Mouse (Mus musculus) neural tube, embryonic 12.5 days (tissue): Measurements from ENCODE around the gene Grxcr1. TPM values are rescaled to one million over a fixed set of nuclear protein-coding genes. Genes with fewer than 3 reads are reported as not detected.

Experiments used
- ATAC-seq: fragments of 200-750 bp; cut with Nextera tagmentation; 2 replicates; pipeline ENCODE4 v1.8.0; 2017; ENCODE audit warnings: low read depth, mild to moderate bottlenecking, moderate TSS enrichment, moderate library complexity; ENCODE audit not compliant: low FRiP score
- H3K27ac ChIP-seq: fragments of 300-500 bp; sonication (generic); 2 replicates; pipeline ENCODE4 v1.5.1; 2016
- H3K27me3 ChIP-seq: fragments of 300-500 bp; sonication (generic); replicated peaks from 2 replicates; pipeline ENCODE4 v1.6.1; 2016; ENCODE audit warnings: mild to moderate bottlenecking
- H3K36me3 ChIP-seq: fragments of 300-500 bp; sonication (generic); 2 replicates; pipeline ENCODE4 v1.6.1; 2016; ENCODE audit warnings: mild to moderate bottlenecking
- H3K4me1 ChIP-seq: fragments of 300-500 bp; sonication (generic); 2 replicates; pipeline ENCODE4 v1.6.1; 2016
- H3K4me2 ChIP-seq: fragments of 300-500 bp; sonication (generic); replicated peaks from 2 replicates; pipeline ENCODE4 v1.6.1; 2016; ENCODE audit warnings: mild to moderate bottlenecking
- H3K4me3 ChIP-seq: fragments of 300-500 bp; sonication (generic); 2 replicates; pipeline ENCODE4 v1.5.1; 2016
- H3K9ac ChIP-seq: fragments of 300-500 bp; sonication (generic); 2 replicates; pipeline ENCODE4 v1.6.1; 2016; ENCODE audit warnings: mild to moderate bottlenecking
- H3K9me3 ChIP-seq: fragments of 300-500 bp; sonication (generic); 2 replicates; pipeline ENCODE4 v1.6.1; 2016; ENCODE audit warnings: mild to moderate bottlenecking
- WGBS: fragments of 180-500 bp; shearing (Covaris S2); methylation state at CpG from one replicate; pipeline ENCODE4 v1.1.7; 2016; 5-methylcytosine and 5-hydroxymethylcytosine counted together
- polyA plus RNA-seq: library from polyadenylated mRNA; unstranded; fragments of >200 nt; fragmentation: Nextera tagmentation; extraction: Ambion mirVana; gene quantifications from 2 replicates; pipeline ENCODE4 v1.2.1, GENCODE M21; 2016

Grxcr1 gene
- polyA plus RNA-seq, 1 experiment from 2014 or later: 0.24 TPM

GRCm38 (mm10) chr5:68097665-68098624 is 66.3 kb downstream of the Grxcr1 start:
- H3K4me2 ChIP-seq: no peak overlapping the region
- no peaks in the 10 kb centered on the region for H3K27me3 ChIP-seq
- H3K27ac ChIP-seq: no peak overlapping the region
- 81% methylated on average over 5 of the region's 5 CpGs for WGBS
- ATAC-seq: no peak
- no peak overlapping the region for H3K4me3 ChIP-seq
- H3K9me3 ChIP-seq: no peaks in the 10 kb centered on the region
- H3K4me1 ChIP-seq: no peaks in the 10 kb centered on the region
- H3K9ac ChIP-seq: no peak overlapping the region
- no peaks in the 10 kb centered on the region for H3K36me3 ChIP-seq

- Histone ChIP-seq H3K36me3 (no peaks in the 10 kb centered on the region), H3K4me1 (no peaks in the 10 kb centered on the region), H3K9ac (no peak overlapping the region), H3K9me3 (no peaks in the 10 kb centered on the region), H3K4me2 (no peak overlapping the region), H3K27me3 (no peaks in the 10 kb centered on the region), H3K4me3 (no peak overlapping the region), H3K27ac (no peak overlapping the region)
- WGBS: 69% methylated on average over 6 of the region's 6 CpGs
- no peak for ATAC-seq
Observed at GRCm38 (mm10) chr5:68112430-68113036, 80.9 kb downstream of the Grxcr1 start.

GRCm38 (mm10) chr5:68120880-68121279 is 89.2 kb downstream of the Grxcr1 start:
- Histone ChIP-seq H3K27me3 (no peaks in the 10 kb centered on the region), H3K4me2 (no peak overlapping the region), H3K36me3 (no peaks in the 10 kb centered on the region), H3K9ac (no peak overlapping the region), H3K4me3 (no peak overlapping the region), H3K4me1 (no peaks in the 10 kb centered on the region), H3K27ac (no peak overlapping the region), H3K9me3 (no peaks in the 10 kb centered on the region)
- ATAC-seq: no peak
- 46% methylated on average over 2 of the region's 2 CpGs for WGBS

GRCm38 (mm10) chr5:68122883-68123282 is 91.2 kb downstream of the Grxcr1 start:
- H3K27ac ChIP-seq: no peak overlapping the region
- H3K4me3 ChIP-seq: no peak overlapping the region
- H3K9ac ChIP-seq: no peak overlapping the region
- H3K4me1 ChIP-seq: no peaks in the 10 kb centered on the region
- no peak overlapping the region for H3K4me2 ChIP-seq
- 67% methylated on average over 3 of the region's 3 CpGs for WGBS
- no peaks in the 10 kb centered on the region for H3K36me3 ChIP-seq
- no peak for ATAC-seq
- H3K9me3 ChIP-seq: no peaks in the 10 kb centered on the region
- H3K27me3 ChIP-seq: no peaks in the 10 kb centered on the region

GRCm38 (mm10) chr5:68125478-68125877 is 93.8 kb downstream of the Grxcr1 start:
- Histone ChIP-seq H3K4me1 (no peaks in the 10 kb centered on the region), H3K9me3 (no peaks in the 10 kb centered on the region), H3K36me3 (no peaks in the 10 kb centered on the region), H3K4me3 (no peak overlapping the region), H3K27me3 (no peaks in the 10 kb centered on the region), H3K27ac (no peak overlapping the region), H3K4me2 (no peak overlapping the region), H3K9ac (no peak overlapping the region)
- ATAC-seq: no peak
- 91% methylated on average over 1 of the region's 1 CpGs for WGBS

GRCm38 (mm10) chr5:68128421-68128820 is 96.8 kb downstream of the Grxcr1 start:
- Histone ChIP-seq H3K27me3 (no peaks in the 10 kb centered on the region), H3K4me3 (no peak overlapping the region), H3K27ac (no peak overlapping the region), H3K4me2 (no peak overlapping the region), H3K9ac (no peak overlapping the region), H3K9me3 (no peaks in the 10 kb centered on the region), H3K36me3 (no peaks in the 10 kb centered on the region), H3K4me1 (no peaks in the 10 kb centered on the region)
- WGBS: 13% methylated on average over 4 of the region's 4 CpGs
- ATAC-seq: 0 out of 2 replicates have a peak, but pooled peaks have one; percentile 41

DNA sequence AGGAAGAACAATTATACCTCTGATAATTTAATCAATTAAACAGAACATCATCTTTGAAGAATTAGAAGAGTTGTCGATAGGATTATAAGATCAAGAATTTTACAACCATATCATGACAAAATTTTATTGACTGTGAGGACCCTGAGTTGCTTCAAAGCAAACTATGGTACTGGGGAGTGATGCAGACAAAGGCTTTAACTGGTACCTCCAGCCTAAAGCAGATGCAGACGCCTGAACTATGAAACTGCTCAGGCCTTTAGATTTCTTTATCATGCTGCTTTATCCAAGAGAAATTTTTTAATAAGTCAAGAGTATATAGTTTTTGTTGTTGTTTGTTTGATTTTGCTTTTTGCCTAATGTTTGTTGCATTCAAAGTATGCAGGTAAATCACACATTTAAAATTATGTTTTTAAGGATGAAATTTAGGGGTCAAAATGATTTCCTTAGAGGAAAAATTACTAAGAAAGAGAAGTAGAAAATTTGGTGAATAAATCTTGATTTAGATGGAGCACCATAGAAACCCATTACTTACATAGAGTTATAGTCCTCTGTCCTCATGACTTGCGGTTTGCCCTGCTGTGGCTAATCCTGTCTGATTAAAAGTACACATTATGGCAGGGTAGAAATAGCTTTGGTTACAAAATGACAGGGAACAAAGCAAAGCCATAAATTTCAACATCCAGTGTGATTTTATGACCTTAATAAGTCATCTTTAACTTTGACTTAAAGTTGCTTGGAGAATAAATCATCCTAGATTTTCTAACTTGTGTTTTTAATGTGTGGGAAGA is 97.4 kb downstream of the Grxcr1 start:
- no peaks in the 10 kb centered on the region for H3K9me3 ChIP-seq
- 72% methylated on average over 3 of the region's 3 CpGs for WGBS
- H3K27ac ChIP-seq: no peak overlapping the region
- H3K4me1 ChIP-seq: no peaks in the 10 kb centered on the region
- no peak for ATAC-seq
- H3K27me3 ChIP-seq: no peaks in the 10 kb centered on the region
- H3K4me3 ChIP-seq: no peak overlapping the region
- H3K9ac ChIP-seq: no peak overlapping the region
- no peak overlapping the region for H3K4me2 ChIP-seq
- H3K36me3 ChIP-seq: no peaks in the 10 kb centered on the region

DNA sequence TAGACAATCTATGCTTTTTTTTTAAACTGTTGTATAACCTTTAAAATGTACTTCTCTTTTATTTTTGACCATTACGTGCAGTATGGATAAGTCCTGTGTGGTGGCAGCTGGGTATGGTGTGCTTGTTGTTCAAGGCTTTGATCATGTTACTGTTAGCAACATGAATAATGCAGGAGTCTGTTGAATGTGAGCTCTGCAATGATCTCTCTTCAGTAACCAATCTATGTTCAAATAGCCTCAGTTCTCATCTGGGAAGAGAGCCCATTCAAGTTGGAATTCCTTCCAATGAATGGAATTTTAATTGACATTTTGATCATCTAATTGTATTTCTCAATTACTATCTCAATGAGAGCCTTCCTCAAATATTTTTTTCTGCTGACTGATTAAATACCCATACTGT is 115.2 kb downstream of the Grxcr1 start:
- no peak overlapping the region for H3K27ac ChIP-seq
- no peaks in the 10 kb centered on the region for H3K9me3 ChIP-seq
- no peaks in the 10 kb centered on the region for H3K27me3 ChIP-seq
- H3K9ac ChIP-seq: no peak overlapping the region
- no peak for ATAC-seq
- 82% methylated on average over 1 of the region's 1 CpGs for WGBS
- no peaks in the 10 kb centered on the region for H3K4me1 ChIP-seq
- H3K36me3 ChIP-seq: no peaks in the 10 kb centered on the region
- H3K4me3 ChIP-seq: no peak overlapping the region
- H3K4me2 ChIP-seq: no peak overlapping the region

GRCm38 (mm10) chr5:68149946-68150345 is 118.3 kb downstream of the Grxcr1 start:
- Histone ChIP-seq H3K36me3 (no peaks in the 10 kb centered on the region), H3K4me1 (no peaks in the 10 kb centered on the region), H3K4me3 (no peak overlapping the region), H3K27ac (no peak overlapping the region), H3K27me3 (no peaks in the 10 kb centered on the region), H3K9me3 (no peaks in the 10 kb centered on the region), H3K4me2 (no peak overlapping the region), H3K9ac (no peak overlapping the region)
- WGBS: 82% methylated on average over 3 of the region's 3 CpGs
- no peak for ATAC-seq

- no peak overlapping the region for H3K4me2 ChIP-seq
- ATAC-seq: no peak
- H3K9me3 ChIP-seq: no peaks in the 10 kb centered on the region
- no peaks in the 10 kb centered on the region for H3K36me3 ChIP-seq
- no peaks in the 10 kb centered on the region for H3K4me1 ChIP-seq
- H3K4me3 ChIP-seq: no peak overlapping the region
- 90% methylated on average over 4 of the region's 4 CpGs for WGBS
- H3K27ac ChIP-seq: no peak overlapping the region
- H3K9ac ChIP-seq: no peak overlapping the region
- no peaks in the 10 kb centered on the region for H3K27me3 ChIP-seq
Observed at GRCm38 (mm10) chr5:68150347-68151043, 118.9 kb downstream of the Grxcr1 start.

GRCm38 (mm10) chr5:68162503-68162902 is 130.9 kb downstream of the Grxcr1 start:
- no peak overlapping the region for H3K4me3 ChIP-seq
- no peaks in the 10 kb centered on the region for H3K27me3 ChIP-seq
- 82% methylated on average over 2 of the region's 2 CpGs for WGBS
- no peaks in the 10 kb centered on the region for H3K4me1 ChIP-seq
- no peak overlapping the region for H3K4me2 ChIP-seq
- H3K9me3 ChIP-seq: no peaks in the 10 kb centered on the region
- H3K36me3 ChIP-seq: no peaks in the 10 kb centered on the region
- H3K9ac ChIP-seq: no peak overlapping the region
- H3K27ac ChIP-seq: no peak overlapping the region
- no peak for ATAC-seq

DNA sequence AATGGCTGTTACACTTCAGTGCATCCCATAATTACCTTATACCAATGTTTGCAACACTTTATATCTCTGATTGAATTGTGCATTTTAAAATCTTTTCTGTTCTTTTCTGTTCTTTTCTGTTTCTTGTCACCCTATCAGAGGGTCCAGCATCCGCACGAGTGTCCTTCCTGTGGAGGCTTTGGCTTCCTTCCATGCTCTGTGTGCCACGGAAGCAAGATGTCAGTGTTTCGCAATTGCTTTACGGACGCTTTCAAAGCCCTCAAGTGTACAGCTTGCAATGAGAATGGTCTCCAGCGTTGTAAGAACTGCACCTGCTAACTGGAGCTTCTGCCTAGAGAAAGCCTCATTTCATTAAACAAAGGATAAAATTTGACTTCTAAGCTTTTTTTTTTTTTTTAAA is 134.3 kb downstream of the Grxcr1 start:
- H3K4me2 ChIP-seq: no peak overlapping the region
- no peak overlapping the region for H3K27ac ChIP-seq
- no peaks in the 10 kb centered on the region for H3K4me1 ChIP-seq
- H3K9me3 ChIP-seq: no peaks in the 10 kb centered on the region
- no peak overlapping the region for H3K9ac ChIP-seq
- no peaks in the 10 kb centered on the region for H3K27me3 ChIP-seq
- ATAC-seq: no peak
- no peaks in the 10 kb centered on the region for H3K36me3 ChIP-seq
- WGBS: 89% methylated on average over 7 of the region's 7 CpGs
- no peak overlapping the region for H3K4me3 ChIP-seq
